Mouse (Mus musculus) E14TG2a.4 (cell line): ENCODE data around the gene Krtap9-3.

Experiments used
- CTCF ChIP-seq: conservative IDR thresholded peaks from 2 replicates; pipeline ENCODE4 v1.5.1; 2014; ENCODE audit warnings: low read length
- NANOG ChIP-seq: IDR thresholded peaks from 2 replicates; pipeline ENCODE4 v1.6.1; 2014; ENCODE audit warnings: borderline replicate concordance, low read length, mixed read lengths
- POU5F1 ChIP-seq: IDR thresholded peaks from 2 replicates; pipeline ENCODE4 v1.6.1; 2014; ENCODE audit warnings: low read length, borderline replicate concordance

DNA sequence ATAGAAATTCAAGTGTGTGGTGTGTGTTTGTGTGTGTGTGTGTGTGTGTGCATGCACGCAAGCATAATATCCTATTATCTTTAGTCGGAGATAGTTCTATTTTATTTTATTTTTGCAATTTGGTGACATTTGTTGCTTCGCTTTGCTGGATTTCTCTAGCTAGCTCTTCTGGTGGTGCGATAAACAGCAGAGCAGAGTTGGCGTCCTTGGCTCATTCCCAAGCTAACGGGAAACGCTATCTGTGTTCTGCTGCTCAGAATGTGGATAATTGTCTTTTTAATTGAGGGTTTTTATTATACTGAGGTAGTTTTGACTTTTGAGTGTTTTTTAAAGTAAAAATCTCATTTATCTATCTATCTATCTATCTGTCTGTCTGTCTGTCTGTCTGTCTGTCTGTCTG, 12.8 kb downstream of the Krtap9-3 start:
- TF ChIP-seq POU5F1 (no peak), CTCF (no peak), NANOG (no peak)
